Mouse (Mus musculus) brain, embryonic 14.5 days (tissue): ENCODE measurements around the gene Wdr93.

Source experiments
- CTCF ChIP-seq: fragments of 200-500 bp; IDR thresholded peaks from 2 replicates; pipeline ENCODE4 v1.5.1; 2012; ENCODE audit warnings: inconsistent platforms, mild to moderate bottlenecking, moderate library complexity, borderline replicate concordance; ENCODE audit not compliant: insufficient read depth, insufficient read length; ENCODE audit errors: extremely low read depth
- POLR2A ChIP-seq: fragments of 200-500 bp; IDR thresholded peaks from 2 replicates; pipeline ENCODE4 v1.6.1; 2012; ENCODE audit warnings: mild to moderate bottlenecking, inconsistent platforms, borderline replicate concordance; ENCODE audit not compliant: poor library complexity, insufficient read depth, insufficient read length, severe bottlenecking; ENCODE audit errors: extremely low read depth

GRCm38 (mm10) chr7:79727091-79727490 is 15.9 kb upstream of the Wdr93 start:
- peak; percentile 75 for TF ChIP-seq CTCF
- TF ChIP-seq POLR2A, result no peak
